Mouse (Mus musculus) intestine, embryonic 16.5 days (tissue): ENCODE measurements around the gene Pphln1. TPM values are rescaled to one million over a fixed set of nuclear protein-coding genes. Genes with fewer than 3 reads are reported as not detected.

Source experiments
- ATAC-seq: fragments of 200-750 bp; cut with Nextera tagmentation; 2 replicates; pipeline ENCODE4 v1.8.0; 2017; ENCODE audit warnings: moderate TSS enrichment, moderate library complexity
- H3K27ac ChIP-seq: fragments of 300-500 bp; sonication (generic); 2 replicates; pipeline ENCODE4 v1.5.1; 2014; ENCODE audit warnings: mild to moderate bottlenecking, low read length
- H3K27me3 ChIP-seq: fragments of 300-500 bp; sonication (generic); replicated peaks from 2 replicates; pipeline ENCODE4 v1.6.1; 2014; ENCODE audit warnings: low read length, control low read depth, mixed read lengths; ENCODE audit not compliant: control insufficient read depth, insufficient read depth
- H3K36me3 ChIP-seq: fragments of 300-500 bp; sonication (generic); 2 replicates; pipeline ENCODE4 v1.6.1; 2014; ENCODE audit warnings: low read length, control low read depth; ENCODE audit not compliant: control insufficient read depth, insufficient read depth
- H3K4me1 ChIP-seq: fragments of 300-500 bp; sonication (generic); 2 replicates; pipeline ENCODE4 v1.6.1; 2014; ENCODE audit warnings: low read length, control low read depth, mixed read lengths; ENCODE audit not compliant: control insufficient read depth, insufficient read depth
- H3K4me2 ChIP-seq: fragments of 300-500 bp; sonication (generic); 2 replicates; pipeline ENCODE4 v1.6.1; 2014; ENCODE audit warnings: low read depth, low read length, control low read depth
- H3K4me3 ChIP-seq: fragments of 300-500 bp; sonication (generic); 2 replicates; pipeline ENCODE4 v1.5.1; 2014; ENCODE audit warnings: mild to moderate bottlenecking, low read length
- H3K9ac ChIP-seq: fragments of 300-500 bp; sonication (generic); 2 replicates; pipeline ENCODE4 v1.6.1; 2014; ENCODE audit warnings: low read depth, low read length
- H3K9me3 ChIP-seq: fragments of 300-500 bp; sonication (generic); 2 replicates; pipeline ENCODE4 v1.6.1; 2016; ENCODE audit warnings: low read length, control low read depth; ENCODE audit not compliant: control insufficient read depth
- WGBS: fragments of 180-500 bp; shearing (Covaris S2); extraction: QIAGEN DNeasy Blood & Tissue Kit; methylation state at CpG from one replicate; pipeline ENCODE4 v1.1.7; 2014; 5-methylcytosine and 5-hydroxymethylcytosine counted together
- polyA plus RNA-seq: library from polyadenylated mRNA; unstranded; fragments of >200 nt; fragmentation: Nextera tagmentation; extraction: Ambion mirVana; gene quantifications from 2 replicates; pipeline ENCODE4 v1.2.1, GENCODE M21; 2015

Pphln1 gene
- polyA plus RNA-seq, 1 experiment from 2014 or later: 29.2 TPM

GRCm38 (mm10) chr15:93397269-93397668 is 881 bp upstream of the Pphln1 start:
- Histone ChIP-seq H3K27ac (no peak overlapping the region), H3K4me1 (peaks cover 12% of the 10 kb centered on the region), H3K9me3 (no peaks in the 10 kb centered on the region), H3K9ac (peak overlapping the region; percentile 98), H3K27me3 (no peaks in the 10 kb centered on the region), H3K4me2 (peak overlapping the region; percentile 58), H3K4me3 (peak overlapping the region; percentile 99), H3K36me3 (0 out of 2 replicates have a peak, but pooled peaks cover 4% of the 10 kb centered on the region)
- ATAC-seq: no peak
- 2% methylated on average over 11 of the region's 11 CpGs for WGBS

GRCm38 (mm10) chr15:93398699-93399540 is 770 bp downstream of the Pphln1 start:
- Histone ChIP-seq H3K4me1 (peaks cover 12% of the 10 kb centered on the region), H3K36me3 (no peaks in the 10 kb centered on the region), H3K27me3 (no peaks in the 10 kb centered on the region), H3K4me2 (peak overlapping the region; percentile 80), H3K9ac (peak overlapping the region; percentile 98), H3K4me3 (peak overlapping the region; percentile 99), H3K9me3 (no peaks in the 10 kb centered on the region), H3K27ac (peak overlapping the region; percentile 87)
- 2% methylated on average over 36 of the region's 36 CpGs for WGBS
- peak; percentile 32 for ATAC-seq

- H3K4me3 ChIP-seq: no peak overlapping the region
- ATAC-seq: no peak
- H3K4me2 ChIP-seq: no peak overlapping the region
- H3K27ac ChIP-seq: no peak overlapping the region
- no peaks in the 10 kb centered on the region for H3K9me3 ChIP-seq
- H3K36me3 ChIP-seq: no peaks in the 10 kb centered on the region
- WGBS: 62% methylated on average over 4 of the region's 4 CpGs
- H3K27me3 ChIP-seq: no peaks in the 10 kb centered on the region
- no peak overlapping the region for H3K9ac ChIP-seq
- peaks cover 12% of the 10 kb centered on the region for H3K4me1 ChIP-seq
These were observed 3.3 kb downstream of the Pphln1 start for GRCm38 (mm10) chr15:93401446-93401845.

GRCm38 (mm10) chr15:93402730-93403129 is 4.6 kb downstream of the Pphln1 start:
- H3K9ac ChIP-seq: no peak overlapping the region
- ATAC-seq: no peak
- WGBS: 97% methylated on average over 2 of the region's 2 CpGs

GRCm38 (mm10) chr15:93404849-93405248 is 6.7 kb downstream of the Pphln1 start:
- H3K4me1 ChIP-seq: peaks cover 2% of the 10 kb centered on the region; the same call in 1 of the 2 replicates
- no peak overlapping the region for H3K27ac ChIP-seq
- H3K9me3 ChIP-seq: no peaks in the 10 kb centered on the region
- no peak overlapping the region for H3K4me2 ChIP-seq
- H3K4me3 ChIP-seq: no peak overlapping the region
- H3K9ac ChIP-seq: no peak overlapping the region
- ATAC-seq: no peak
- no peaks in the 10 kb centered on the region for H3K36me3 ChIP-seq
- no peaks in the 10 kb centered on the region for H3K27me3 ChIP-seq

More at GRCm38 (mm10) chr15:93402730-93403129, 4.6 kb downstream of the Pphln1 start:
- no peaks in the 10 kb centered on the region for H3K27me3 ChIP-seq
- no peaks in the 10 kb centered on the region for H3K36me3 ChIP-seq
- no peak overlapping the region for H3K4me2 ChIP-seq
- H3K4me1 ChIP-seq: peaks cover 9% of the 10 kb centered on the region; the same call in 1 of the 2 replicates
- no peaks in the 10 kb centered on the region for H3K9me3 ChIP-seq
- H3K4me3 ChIP-seq: no peak overlapping the region
- H3K27ac ChIP-seq: no peak overlapping the region

GRCm38 (mm10) chr15:93405446-93405986 is 7.4 kb downstream of the Pphln1 start:
- Histone ChIP-seq H3K4me1 (no peaks in the 10 kb centered on the region), H3K36me3 (no peaks in the 10 kb centered on the region), H3K4me3 (no peak overlapping the region), H3K9me3 (no peaks in the 10 kb centered on the region), H3K27ac (no peak overlapping the region), H3K4me2 (no peak overlapping the region), H3K27me3 (no peaks in the 10 kb centered on the region), H3K9ac (no peak overlapping the region)
- WGBS: 94% methylated on average over 7 of the region's 7 CpGs
- no peak for ATAC-seq

GRCm38 (mm10) chr15:93406492-93406891 is 8.3 kb downstream of the Pphln1 start:
- H3K4me1 ChIP-seq: no peaks in the 10 kb centered on the region
- H3K27me3 ChIP-seq: no peaks in the 10 kb centered on the region
- no peak overlapping the region for H3K27ac ChIP-seq
- H3K4me3 ChIP-seq: no peak overlapping the region
- H3K9me3 ChIP-seq: no peaks in the 10 kb centered on the region
- H3K9ac ChIP-seq: no peak overlapping the region
- WGBS: 92% methylated on average over 5 of the region's 5 CpGs
- H3K4me2 ChIP-seq: no peak overlapping the region
- no peaks in the 10 kb centered on the region for H3K36me3 ChIP-seq
- ATAC-seq: no peak

- H3K4me3 ChIP-seq: no peak overlapping the region
- H3K36me3 ChIP-seq: no peaks in the 10 kb centered on the region
- no peaks in the 10 kb centered on the region for H3K27me3 ChIP-seq
- no peaks in the 10 kb centered on the region for H3K4me1 ChIP-seq
- 90% methylated on average over 3 of the region's 3 CpGs for WGBS
- H3K4me2 ChIP-seq: no peak overlapping the region
- no peak overlapping the region for H3K27ac ChIP-seq
- no peaks in the 10 kb centered on the region for H3K9me3 ChIP-seq
- ATAC-seq: no peak
- H3K9ac ChIP-seq: no peak overlapping the region
These were observed 14.3 kb downstream of the Pphln1 start for GRCm38 (mm10) chr15:93412445-93412844.

- no peaks in the 10 kb centered on the region for H3K4me1 ChIP-seq
- no peak for ATAC-seq
- H3K27ac ChIP-seq: no peak overlapping the region
- H3K4me3 ChIP-seq: no peak overlapping the region
- no peaks in the 10 kb centered on the region for H3K36me3 ChIP-seq
- no peaks in the 10 kb centered on the region for H3K27me3 ChIP-seq
- no peaks in the 10 kb centered on the region for H3K9me3 ChIP-seq
- no peak overlapping the region for H3K9ac ChIP-seq
- no peak overlapping the region for H3K4me2 ChIP-seq
- 94% methylated on average over 9 of the region's 9 CpGs for WGBS
These were observed 16.3 kb downstream of the Pphln1 start for GRCm38 (mm10) chr15:93414456-93414855.
